Mouse (Mus musculus) heart, adult 2 months (tissue): Measurements from ENCODE around the gene Myof.

Source experiments
- CTCF ChIP-seq: fragments of 200-600 bp; IDR thresholded peaks from 2 replicates; pipeline ENCODE4 v1.8.1; 2022; ENCODE audit warnings: antibody characterized with exemption, mild to moderate bottlenecking, moderate library complexity
- POLR2A ChIP-seq: fragments of 200-500 bp; IDR thresholded peaks from 2 replicates; pipeline ENCODE4 v1.6.1; 2011; ENCODE audit warnings: mild to moderate bottlenecking, low read depth, low read length, control low read depth; ENCODE audit not compliant: insufficient read depth

DNA sequence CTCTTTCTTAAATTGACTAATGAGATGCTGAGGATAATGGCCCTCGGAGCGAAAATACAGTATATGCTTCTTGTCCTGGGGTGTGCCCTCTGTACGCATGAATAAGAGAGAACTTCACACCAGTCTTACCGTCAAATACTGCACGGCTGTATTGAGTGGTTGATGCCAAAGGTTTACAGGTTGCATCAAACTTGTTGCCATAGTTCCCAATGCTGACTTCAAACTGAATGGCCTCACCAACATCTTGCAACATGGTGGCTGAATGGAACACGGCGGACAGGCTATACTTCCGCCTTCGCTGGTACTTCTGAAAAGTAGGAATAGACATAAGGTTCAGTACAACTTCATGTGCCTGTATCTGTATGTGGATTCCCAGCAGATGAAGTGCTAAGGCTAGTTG, 82.6 kb downstream of the Myof start:
- TF ChIP-seq CTCF (no peak), POLR2A (no peak)
